Mouse (Mus musculus) megakaryocyte, embryonic 14.5 days (primary cell): ENCODE results near the gene Tbcc.

Experiments used
- FLI1 ChIP-seq: IDR thresholded peaks from 2 replicates; pipeline ENCODE4 v1.6.1; 2012; ENCODE audit warnings: low read length, inconsistent platforms, mixed read lengths
- GATA1 ChIP-seq: IDR thresholded peaks from 3 replicates; pipeline ENCODE4 v1.6.1; 2012; ENCODE audit warnings: mixed read lengths, low read length, inconsistent platforms, borderline replicate concordance

DNA sequence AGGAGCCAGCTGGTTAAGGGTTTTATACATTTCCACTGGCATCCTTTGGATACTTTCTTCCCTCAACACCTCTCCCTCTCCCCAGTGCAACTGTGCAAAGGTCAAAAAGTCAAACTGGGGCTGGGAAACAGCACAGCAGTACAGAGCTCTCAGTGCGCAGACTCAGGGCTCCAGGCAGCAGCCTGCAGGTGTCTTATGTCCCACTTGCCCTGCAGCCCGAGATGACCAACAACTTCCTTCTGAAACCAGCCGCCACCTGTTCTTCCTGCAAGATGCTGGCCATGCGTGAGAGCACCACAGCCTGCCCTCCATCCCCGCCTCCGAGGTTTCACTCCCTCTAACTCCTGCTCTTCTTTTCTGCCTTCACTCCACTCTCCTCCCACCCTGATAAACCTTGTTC, 37.8 kb upstream of the Tbcc start:
- no peak for TF ChIP-seq GATA1
- no peak for TF ChIP-seq FLI1
